17 mouse cellular contexts compared by ENCODE assay signal in the genomic region with DNA sequence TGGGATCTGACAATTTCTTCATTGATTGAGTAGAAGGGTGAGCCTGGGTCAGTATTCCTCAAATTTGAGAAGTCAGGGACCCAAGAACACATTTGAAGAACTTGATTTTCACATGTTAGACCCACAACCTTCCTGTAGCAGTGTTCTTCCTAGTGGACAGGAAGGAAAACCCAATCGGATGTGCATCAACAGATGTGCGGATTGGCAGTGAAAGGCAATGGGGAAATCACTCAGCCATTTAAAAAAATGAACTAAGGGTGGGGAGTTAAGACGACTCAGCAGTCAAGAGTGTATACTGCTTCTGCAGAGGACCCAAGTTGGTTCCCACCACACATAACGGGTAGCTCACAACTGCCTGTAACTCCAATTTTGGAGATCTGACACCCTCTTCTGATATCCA. TPM values are rescaled to one million over a fixed set of nuclear protein-coding genes. Genes with fewer than 3 reads are reported as not detected.
DNase-seq lines count a peak whose midpoint lies in the region; ATAC-seq and TF ChIP-seq lines count a peak whose summit lies in the region.
"Had no signal": no experiment of that assay in that cellular context is flagged by ENCODE, and none has a peak within 500 bp of the region (broad histone marks: within the 10 kb centered on the region; RNA-seq: fewer than 3 reads in every experiment).

No protein-coding gene starts in this region.

- H3K27me3 ChIP-seq in heart, embryonic 12.5 days (replicated peaks): no peaks in the 10 kb centered on the region
- no peaks in the 10 kb centered on the region for H3K27me3 ChIP-seq in heart, embryonic 11.5 days (ENCODE audit: control insufficient read depth, insufficient read depth, low read length)
- no peaks in the 10 kb centered on the region for H3K27me3 ChIP-seq in hindbrain, postnatal 0 days (ENCODE audit: insufficient read depth, low read length)
- no peaks in the 10 kb centered on the region for H3K27me3 ChIP-seq in hindbrain, embryonic 16.5 days (replicated peaks; ENCODE audit: control insufficient read depth, insufficient read depth, low read length)
- H3K27me3 ChIP-seq in midbrain, postnatal 0 days (ENCODE audit: insufficient read depth, low read length): no peaks in the 10 kb centered on the region
- H3K27me3 ChIP-seq in midbrain, embryonic 15.5 days (replicated peaks): no peaks in the 10 kb centered on the region
- H3K27me3 ChIP-seq in cerebellum, adult 2 months (ENCODE audit: control insufficient read depth, insufficient read depth, low read length): no peaks in the 10 kb centered on the region
- H3K27me3 ChIP-seq: CH12.LX; limb, embryonic 15.5 days had no signal

- no peaks in the 10 kb centered on the region for H3K9me3 ChIP-seq in heart, embryonic 12.5 days (replicated peaks)
- H3K9me3 ChIP-seq in heart, embryonic 11.5 days (replicated peaks; ENCODE audit: control insufficient read depth, low read length): no peaks in the 10 kb centered on the region
- H3K9me3 ChIP-seq in hindbrain, postnatal 0 days (ENCODE audit: low read length): no peaks in the 10 kb centered on the region
- no peaks in the 10 kb centered on the region for H3K9me3 ChIP-seq in hindbrain, embryonic 16.5 days (ENCODE audit: control insufficient read depth, low read length)
- no peaks in the 10 kb centered on the region for H3K9me3 ChIP-seq in midbrain, postnatal 0 days (ENCODE audit: low read length)
- H3K9me3 ChIP-seq in midbrain, embryonic 15.5 days: no peaks in the 10 kb centered on the region
- H3K9me3 ChIP-seq: embryonic facial prominence, embryonic 10.5 days; limb, embryonic 15.5 days had no signal

- no peak for ATAC-seq in heart, embryonic 12.5 days (ENCODE audit: insufficient number of reproducible peaks, low FRiP score)
- no peak for ATAC-seq in heart, embryonic 11.5 days (replicated peaks; ENCODE audit: insufficient number of reproducible peaks, low FRiP score, low TSS enrichment)
- no peak for ATAC-seq in hindbrain, postnatal 0 days
- no peak for ATAC-seq in hindbrain, embryonic 16.5 days
- ATAC-seq in midbrain, postnatal 0 days (ENCODE audit: low FRiP score): no peak
- ATAC-seq in midbrain, embryonic 15.5 days (replicated peaks): no peak
- ATAC-seq: intestine, postnatal 0 days; midbrain, embryonic 16.5 days had no signal

- whole genome bisulfite sequencing in heart, embryonic 12.5 days: 65% methylated on average over 4 of the region's 4 CpGs
- 77% methylated on average over 4 of the region's 4 CpGs for WGBS in heart, embryonic 11.5 days (ENCODE audit: insufficient replicate concordance)
- 80% methylated on average over 4 of the region's 4 CpGs for WGBS in hindbrain, postnatal 0 days
- 91% methylated on average over 4 of the region's 4 CpGs for WGBS in hindbrain, embryonic 16.5 days
- 84% methylated on average over 4 of the region's 4 CpGs for WGBS in midbrain, postnatal 0 days
- 85% methylated on average over 4 of the region's 4 CpGs for WGBS in midbrain, embryonic 15.5 days
- WGBS in macrophage (ENCODE audit: missing documents): 49% methylated on average over 4 of the region's 4 CpGs
- WGBS in cerebellum, adult 2 months: 84% methylated on average over 4 of the region's 4 CpGs

- TF ChIP-seq CTCF in hindbrain, postnatal 0 days (IDR thresholded peaks at IDR 0.05; ENCODE audit: low read depth): no peak
- no peak for TF ChIP-seq CTCF in midbrain, postnatal 0 days (IDR thresholded peaks at IDR 0.05)
- no peak for TF ChIP-seq CTCF in cerebellum, adult 2 months (IDR thresholded peaks at IDR 0.05; ENCODE audit: borderline replicate concordance, insufficient read depth, low read depth, low read length)

- peaks cover 44% of the 10 kb centered on the region for H3K4me1 ChIP-seq in heart, embryonic 12.5 days (replicated peaks)
- peaks cover 19% of the 10 kb centered on the region for H3K4me1 ChIP-seq in heart, embryonic 11.5 days (ENCODE audit: control insufficient read depth, insufficient read depth, low read length)
- peaks cover 12% of the 10 kb centered on the region; the same call in 1 of the 2 replicates for H3K4me1 ChIP-seq in hindbrain, postnatal 0 days (ENCODE audit: insufficient read depth, low read length)
- peaks cover 9% of the 10 kb centered on the region for H3K4me1 ChIP-seq in hindbrain, embryonic 16.5 days (ENCODE audit: control insufficient read depth, insufficient read depth, low read depth, low read length)
- H3K4me1 ChIP-seq in midbrain, postnatal 0 days (ENCODE audit: insufficient read depth, low read length): no peaks in the 10 kb centered on the region
- H3K4me1 ChIP-seq in midbrain, embryonic 15.5 days: peaks cover 10% of the 10 kb centered on the region
- H3K4me1 ChIP-seq in cerebellum, adult 2 months (ENCODE audit: control insufficient read depth, insufficient read depth, low read length): peaks cover 7% of the 10 kb centered on the region; the same call in 1 of the 2 replicates
- H3K4me1 ChIP-seq: limb, embryonic 15.5 days had no signal

- H3K27ac ChIP-seq in heart, embryonic 12.5 days (ENCODE audit: poor library complexity, severe bottlenecking): peak overlapping the region; percentile 85; the same call in 1 of the 2 replicates
- H3K27ac ChIP-seq in heart, embryonic 11.5 days (ENCODE audit: low read depth, low read length): no peak overlapping the region
- peak overlapping the region; percentile 79 for H3K27ac ChIP-seq in hindbrain, postnatal 0 days
- no peak overlapping the region for H3K27ac ChIP-seq in hindbrain, embryonic 16.5 days (ENCODE audit: low read depth, low read length)
- 0 out of 2 replicates have a peak overlapping the region, but pooled peaks have one; percentile 27 for H3K27ac ChIP-seq in midbrain, postnatal 0 days (ENCODE audit: low read depth, low read length)
- H3K27ac ChIP-seq in midbrain, embryonic 15.5 days: no peak overlapping the region
- H3K27ac ChIP-seq in macrophage: peak overlapping the region; percentile 24
- no peak overlapping the region for H3K27ac ChIP-seq in cerebellum, adult 2 months (ENCODE audit: insufficient read depth, low read length)
- H3K27ac ChIP-seq: embryonic facial prominence, embryonic 10.5 days; limb, embryonic 15.5 days had no signal

- no peak overlapping the region for H3K4me3 ChIP-seq in heart, embryonic 12.5 days
- no peak overlapping the region for H3K4me3 ChIP-seq in heart, embryonic 11.5 days (ENCODE audit: low read depth, low read length)
- no peak overlapping the region for H3K4me3 ChIP-seq in hindbrain, postnatal 0 days (ENCODE audit: low read length)
- H3K4me3 ChIP-seq in hindbrain, embryonic 16.5 days (ENCODE audit: low read length): no peak overlapping the region
- no peak overlapping the region for H3K4me3 ChIP-seq in midbrain, postnatal 0 days (ENCODE audit: low read depth, low read length)
- H3K4me3 ChIP-seq in midbrain, embryonic 15.5 days: no peak overlapping the region
- H3K4me3 ChIP-seq in macrophage (ENCODE audit: inconsistent target): no peak overlapping the region
- no peak overlapping the region for H3K4me3 ChIP-seq in cerebellum, adult 2 months (replicated peaks; ENCODE audit: insufficient read depth, low read depth, low read length)
- H3K4me3 ChIP-seq: embryonic facial prominence, embryonic 10.5 days; limb, embryonic 15.5 days had no signal

- no peaks in the 10 kb centered on the region for H3K36me3 ChIP-seq in heart, embryonic 12.5 days
- no peaks in the 10 kb centered on the region for H3K36me3 ChIP-seq in heart, embryonic 11.5 days (ENCODE audit: control insufficient read depth, insufficient read depth, low read length)
- H3K36me3 ChIP-seq in hindbrain, postnatal 0 days (ENCODE audit: insufficient read depth, low read length): no peaks in the 10 kb centered on the region
- H3K36me3 ChIP-seq in hindbrain, embryonic 16.5 days (ENCODE audit: control insufficient read depth, insufficient read depth, low read length): no peaks in the 10 kb centered on the region
- no peaks in the 10 kb centered on the region for H3K36me3 ChIP-seq in midbrain, postnatal 0 days (ENCODE audit: insufficient read depth, low read length)
- no peaks in the 10 kb centered on the region for H3K36me3 ChIP-seq in midbrain, embryonic 15.5 days (replicated peaks)
- H3K36me3 ChIP-seq in macrophage (ENCODE audit: inconsistent target): no peaks in the 10 kb centered on the region
- H3K36me3 ChIP-seq: embryonic facial prominence, embryonic 10.5 days; limb, embryonic 15.5 days had no signal

- no peak overlapping the region for H3K4me2 ChIP-seq in heart, embryonic 12.5 days
- H3K4me2 ChIP-seq in heart, embryonic 11.5 days: no peak overlapping the region
- no peak overlapping the region for H3K4me2 ChIP-seq in hindbrain, postnatal 0 days (ENCODE audit: low read depth, low read length)
- no peak overlapping the region for H3K4me2 ChIP-seq in hindbrain, embryonic 16.5 days (ENCODE audit: low read length)
- no peak overlapping the region for H3K4me2 ChIP-seq in midbrain, postnatal 0 days (ENCODE audit: low read depth, low read length, poor library complexity, severe bottlenecking)
- H3K4me2 ChIP-seq in midbrain, embryonic 15.5 days: no peak overlapping the region
- H3K4me2 ChIP-seq: limb, embryonic 15.5 days had no signal

- no peak overlapping the region for H3K9ac ChIP-seq in heart, embryonic 12.5 days
- H3K9ac ChIP-seq in heart, embryonic 11.5 days (ENCODE audit: low read depth, low read length): no peak overlapping the region
- H3K9ac ChIP-seq in hindbrain, postnatal 0 days (replicated peaks; ENCODE audit: low read length): no peak overlapping the region
- no peak overlapping the region for H3K9ac ChIP-seq in hindbrain, embryonic 16.5 days (ENCODE audit: low read depth, low read length)
- H3K9ac ChIP-seq in midbrain, postnatal 0 days (replicated peaks; ENCODE audit: low read length, poor library complexity, severe bottlenecking): no peak overlapping the region
- H3K9ac ChIP-seq in midbrain, embryonic 15.5 days: no peak overlapping the region
- H3K9ac ChIP-seq: limb, embryonic 15.5 days had no signal

- no peak for DNase-seq in hindbrain, postnatal 0 days (ENCODE audit: low spot score)
- DNase-seq in midbrain, postnatal 0 days (ENCODE audit: low spot score): no peak
- DNase-seq in cerebellum, adult 2 months: no peak
- DNase-seq: adrenal gland, postnatal 25 days; cerebellum, adult 8-10 months; layer of hippocampus, postnatal 36 days; thymus, postnatal 14 days had no signal

- no peaks in the 10 kb centered on the region for H3K79me2 ChIP-seq in macrophage (ENCODE audit: inconsistent target)

- TF ChIP-seq POLR2A in cerebellum, adult 2 months (IDR thresholded peaks at IDR 0.05; ENCODE audit: borderline replicate concordance, insufficient read depth, low read length): no peak

RNA-seq across cellular contexts. Expression of gene Dennd4a, which starts 35.6 kb away (rescaled TPM):
- 5.4 and 8.0 TPM in 2 replicates for polyA plus RNA-seq in heart, embryonic 12.5 days (2016; fragmentation: Nextera tagmentation; extraction: Ambion mirVana)
- 7.1 and 8.4 TPM in 2 replicates for polyA plus RNA-seq in heart, embryonic 11.5 days (2014; fragmentation: Nextera tagmentation; extraction: Ambion mirVana)
- 15.4 and 17.6 TPM in 2 replicates for total RNA-seq in hindbrain, postnatal 0 days (2014; rRNA removed)
- 7.0 and 8.8 TPM in 2 replicates for polyA plus RNA-seq in hindbrain, postnatal 0 days (2015; fragmentation: Nextera tagmentation; extraction: Ambion mirVana)
- polyA plus RNA-seq in hindbrain, embryonic 16.5 days (2015; fragmentation: Nextera tagmentation; extraction: Ambion mirVana): 9.2 and 9.3 TPM in 2 replicates
- 15.2 and 20.7 TPM in 2 replicates for total RNA-seq in midbrain, postnatal 0 days (2014; rRNA removed)
- polyA plus RNA-seq in midbrain, postnatal 0 days (2015; fragmentation: Nextera tagmentation; extraction: Ambion mirVana): 5.3 and 7.1 TPM in 2 replicates
- polyA plus RNA-seq in midbrain, embryonic 15.5 days (2015; fragmentation: Nextera tagmentation; extraction: Ambion mirVana): 10.9 and 12.0 TPM in 2 replicates
- total RNA-seq in macrophage (2018; cell fraction: chromatin; rRNA removed): 100 to 1,000 TPM in 14 of 26 experiments, 10 to 100 TPM in 12; 43.1 to 344 (median 115) TPM
- total RNA-seq in macrophage (2018; cell fraction: cytosol; rRNA removed): 10 to 100 TPM in 10 of 26 experiments, 1 to 10 TPM in 16; 5.8 to 34.6 (median 8.7) TPM
- total RNA-seq in macrophage (2018; cell fraction: nucleus; rRNA removed): 100 to 1,000 TPM in 9 of 26 experiments, 10 to 100 TPM in 17; 29.8 to 237 (median 83.8) TPM
- polyA plus RNA-seq in macrophage (2018): 4.0 to 7.6 TPM (median 5.1 TPM) in 3 replicates
- 34.6 and 34.9 TPM in 2 replicates for polyA plus RNA-seq in cerebellum, adult 2 months (2012; rRNA removed)

RNA-seq across cellular contexts. Expression of gene Rab11a, which starts 37.9 kb away (rescaled TPM):
- 325 and 346 TPM in 2 replicates for polyA plus RNA-seq in heart, embryonic 12.5 days (2016; fragmentation: Nextera tagmentation; extraction: Ambion mirVana)
- polyA plus RNA-seq in heart, embryonic 11.5 days (2014; fragmentation: Nextera tagmentation; extraction: Ambion mirVana): 360 and 376 TPM in 2 replicates
- total RNA-seq in hindbrain, postnatal 0 days (2014; rRNA removed): 153 and 158 TPM in 2 replicates
- polyA plus RNA-seq in hindbrain, postnatal 0 days (2015; fragmentation: Nextera tagmentation; extraction: Ambion mirVana): 465 and 469 TPM in 2 replicates
- polyA plus RNA-seq in hindbrain, embryonic 16.5 days (2015; fragmentation: Nextera tagmentation; extraction: Ambion mirVana): 441 and 466 TPM in 2 replicates
- total RNA-seq in midbrain, postnatal 0 days (2014; rRNA removed): 206 and 254 TPM in 2 replicates
- polyA plus RNA-seq in midbrain, postnatal 0 days (2015; fragmentation: Nextera tagmentation; extraction: Ambion mirVana): 459 and 473 TPM in 2 replicates
- 401 and 402 TPM in 2 replicates for polyA plus RNA-seq in midbrain, embryonic 15.5 days (2015; fragmentation: Nextera tagmentation; extraction: Ambion mirVana)
- total RNA-seq in macrophage (2018; cell fraction: chromatin; rRNA removed): 100 to 1,000 TPM in 5 of 26 experiments, 10 to 100 TPM in 21; 67.4 to 117 (median 73.8) TPM
- 100 to 1,000 TPM; 177 to 284 (median 221) TPM for total RNA-seq in macrophage (2018; cell fraction: cytosol; rRNA removed)
- 100 to 1,000 TPM in 10 of 26 experiments, 10 to 100 TPM in 16; 65.8 to 128 (median 94.2) TPM for total RNA-seq in macrophage (2018; cell fraction: nucleus; rRNA removed)
- polyA plus RNA-seq in macrophage (2018): 214 to 374 TPM (median 216 TPM) in 3 replicates
- 255 and 259 TPM in 2 replicates for polyA plus RNA-seq in cerebellum, adult 2 months (2012; rRNA removed)

Comparison
In these comparisons a context has a peak if more than half of its experiments do, and no peak if none do; other contexts are left out.
1. H3K27ac ChIP-seq: peak in heart, embryonic 12.5 days (single experiment), hindbrain, postnatal 0 days (single experiment), midbrain, postnatal 0 days (single experiment) and macrophage (single experiment); none in heart, embryonic 11.5 days (single experiment), hindbrain, embryonic 16.5 days (single experiment), midbrain, embryonic 15.5 days (single experiment) and cerebellum, adult 2 months (single experiment).